Mouse (Mus musculus): ENCODE measurements around the gene Vmn2r82.
"Not testable (repeated sequence)": the region's sequence is repeated elsewhere in the genome, so short reads cannot be mapped to it uniquely, and the experiment has no call there.

Gene Vmn2r82

DNA sequence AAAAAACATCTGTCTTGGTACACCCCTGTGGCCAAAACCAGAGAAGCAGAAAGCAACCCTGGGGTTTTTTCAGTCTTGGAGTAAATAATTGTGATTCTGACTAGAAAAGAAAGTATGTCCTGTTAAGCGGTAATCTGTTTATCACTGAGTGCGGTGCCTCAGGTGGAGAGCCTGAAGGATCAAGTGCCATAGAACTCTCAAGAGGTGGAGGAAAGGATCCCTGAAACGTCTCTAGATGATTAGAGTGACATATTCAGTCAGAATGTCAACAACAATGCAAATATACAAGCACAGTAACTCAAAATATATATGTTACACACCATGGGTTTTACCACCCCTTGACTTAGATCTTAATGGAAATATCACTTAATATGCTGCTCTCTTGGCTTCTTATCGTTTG is at the start of gene Vmn2r82:
TSS of gene Vmn2r82 (plus strand) at position 301 of the 400 bp plus-strand sequence.
- DNase-seq (ENCODE audit: low spot score in 2 of 2): not testable (repeated sequence)

DNA sequence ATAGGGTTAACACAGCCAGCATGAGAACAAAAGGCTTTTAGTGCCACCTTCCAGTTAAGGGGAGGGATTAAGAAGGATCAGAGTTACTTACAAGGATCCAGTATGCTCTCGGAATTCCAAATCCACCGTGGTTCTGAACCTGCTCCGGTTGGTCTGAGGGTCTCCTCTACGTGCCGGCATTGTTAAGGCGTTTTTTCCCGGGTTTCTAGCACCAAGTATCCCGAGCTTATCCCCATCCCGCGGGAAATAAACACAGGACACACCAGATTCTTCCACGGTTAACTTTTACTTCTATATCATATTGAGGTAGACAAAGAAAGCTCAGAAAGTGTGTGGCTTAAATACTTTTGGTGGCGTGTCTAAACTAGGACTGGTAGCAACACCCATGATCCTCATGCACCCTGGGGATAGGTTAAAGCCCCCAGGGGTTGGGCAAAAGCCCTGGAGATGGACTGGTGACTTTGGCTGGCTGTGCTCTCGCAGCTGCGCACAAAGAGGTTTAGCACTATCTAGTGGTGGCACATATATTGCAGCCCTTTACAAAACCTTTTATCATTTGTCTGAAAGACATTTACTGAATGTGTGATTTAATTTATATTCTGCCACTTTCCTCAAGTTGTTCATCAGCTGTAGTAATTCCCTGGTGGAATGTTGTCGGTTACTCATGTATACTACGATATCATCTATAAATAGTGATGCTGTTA is 34.1 kb upstream of the Vmn2r82 start:
- not testable (repeated sequence) for DNase-seq (ENCODE audit: low spot score in 2 of 2)

DNA sequence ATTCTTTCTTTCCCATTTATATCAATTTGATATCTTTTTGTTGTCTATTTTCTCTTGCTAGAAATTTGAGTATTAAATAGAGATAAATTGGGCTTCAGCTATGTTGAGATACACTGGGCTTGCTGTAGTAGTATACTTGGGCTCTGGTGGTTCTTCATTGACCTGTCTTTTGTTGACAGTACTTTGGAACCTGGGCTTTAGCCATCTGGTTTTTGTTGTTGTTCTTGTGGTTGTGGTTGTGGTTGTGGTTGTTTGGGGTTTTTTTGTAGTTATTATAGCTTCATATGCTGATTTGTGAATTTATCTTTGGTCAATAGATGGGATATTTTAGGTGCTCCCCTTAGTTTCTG is 33.6 kb upstream of the Vmn2r82 start:
- no peak for DNase-seq (ENCODE audit: low spot score in 2 of 2)

DNA sequence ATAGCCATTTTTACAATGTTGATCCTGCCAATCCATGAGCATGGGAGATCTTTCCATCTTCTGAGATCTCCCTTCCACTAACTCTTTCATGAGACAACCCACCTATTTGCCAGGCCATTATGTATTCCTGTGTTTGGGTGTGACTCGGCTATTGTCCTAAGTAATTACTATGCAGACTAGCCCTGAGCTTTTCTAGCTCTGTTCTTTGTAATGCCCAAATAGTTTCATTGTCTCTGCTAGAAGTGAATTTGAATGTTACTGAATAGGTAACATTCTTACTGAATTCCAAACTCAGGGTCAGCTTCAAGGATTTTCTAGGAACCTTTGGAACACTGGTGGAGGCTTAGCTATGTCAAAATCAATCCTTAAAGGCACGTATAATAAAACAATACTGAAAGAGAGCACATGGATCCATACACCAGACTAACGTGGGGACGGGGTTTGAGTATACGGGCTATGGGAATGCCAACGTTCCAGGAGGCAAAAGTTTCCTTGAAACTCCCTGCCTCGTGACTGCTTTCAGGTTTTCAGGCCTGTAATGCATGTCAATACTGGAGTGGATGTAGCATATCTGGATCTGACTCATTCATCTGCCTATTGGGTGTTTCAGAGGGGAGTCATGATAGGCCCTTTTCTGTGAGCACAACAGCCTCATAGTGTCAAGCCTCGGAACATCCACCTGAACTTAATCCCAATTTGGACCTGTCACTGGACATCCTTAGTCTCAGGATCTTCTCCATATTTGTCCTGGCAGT is 43.8 kb downstream of the Vmn2r82 start:
- not testable (repeated sequence) for DNase-seq (ENCODE audit: low spot score in 2 of 2)

DNA sequence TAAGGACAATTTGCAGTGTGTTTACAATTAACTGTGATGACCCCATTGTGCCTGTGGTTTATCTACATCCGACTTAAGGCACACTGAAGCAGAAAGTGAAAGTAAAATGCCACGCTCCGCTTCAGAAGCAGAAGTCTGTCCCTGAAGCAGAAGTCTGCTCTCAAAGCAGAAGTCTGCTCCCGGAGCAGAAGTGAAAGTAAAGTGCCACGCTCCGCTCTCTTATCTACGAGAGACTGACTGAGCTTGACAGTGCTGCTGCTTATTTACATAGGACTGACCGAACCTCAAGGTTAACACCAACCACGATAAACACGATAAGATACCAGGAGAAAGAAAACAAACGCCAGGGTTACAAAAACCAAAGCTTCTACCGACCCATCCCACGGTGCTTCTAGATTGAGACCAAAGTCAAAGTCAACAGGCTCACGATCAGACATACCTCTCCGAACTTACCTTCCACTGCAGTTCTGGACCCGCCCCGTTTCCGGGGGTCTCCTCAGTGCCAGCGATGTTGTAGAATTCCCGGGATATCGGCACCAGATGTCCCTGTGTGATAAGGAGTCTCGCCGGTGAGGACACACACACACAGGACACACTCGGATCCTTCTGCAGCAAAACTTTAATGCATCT is 60.9 kb downstream of the Vmn2r82 start:
- DNase-seq (ENCODE audit: low spot score in 2 of 2): peak; percentile 23 to 24

DNA sequence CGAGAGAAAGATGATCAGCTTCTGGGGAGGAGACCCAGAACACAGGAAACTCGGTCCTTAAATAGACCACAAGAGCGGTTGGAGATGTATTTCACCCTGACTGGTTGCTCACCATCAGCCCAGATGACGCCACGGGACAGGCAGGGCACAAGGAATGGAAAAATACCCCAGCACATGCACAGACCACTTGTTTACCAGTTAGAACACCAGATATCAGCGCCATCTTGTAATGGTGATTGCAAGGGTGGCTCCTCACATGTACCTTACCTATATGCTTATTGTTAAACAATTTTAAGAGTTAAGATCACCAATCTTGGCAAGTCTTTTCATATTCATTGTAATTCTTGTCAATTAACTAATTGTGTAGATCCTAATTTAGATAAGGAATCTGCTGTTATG is 61.5 kb downstream of the Vmn2r82 start:
- DNase-seq (ENCODE audit: low spot score in 2 of 2): not testable (repeated sequence)

DNA sequence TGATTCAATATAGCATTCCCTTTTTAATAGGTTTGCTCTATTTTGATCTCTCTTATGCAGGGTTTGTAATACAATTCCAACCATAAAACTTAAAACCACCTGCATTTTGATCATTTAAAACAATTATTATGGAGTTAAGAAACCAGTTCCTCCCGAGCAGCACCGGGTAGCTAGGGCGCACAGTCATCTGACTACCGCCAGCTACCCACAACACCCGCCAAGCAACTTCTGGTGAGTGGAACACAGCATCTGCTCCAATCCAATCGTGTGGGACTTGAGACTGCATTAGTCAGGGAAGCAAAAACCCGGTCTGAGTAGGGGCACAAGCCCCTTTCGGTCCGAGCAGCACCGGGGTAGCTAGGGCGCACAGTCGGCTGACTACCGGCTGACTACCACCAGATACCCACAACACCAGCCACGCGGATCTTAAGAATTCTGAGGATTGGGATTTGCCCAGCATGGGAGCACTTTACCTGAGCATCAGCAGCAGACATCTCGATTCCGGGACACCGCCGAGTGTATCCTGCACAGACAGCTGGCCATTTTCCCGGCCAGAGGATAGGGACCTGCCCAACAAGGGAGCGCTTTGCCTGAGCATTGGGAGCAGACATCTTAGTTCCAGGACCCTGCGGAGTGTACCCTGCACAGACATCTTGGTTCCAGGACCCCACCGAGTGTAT is 79.0 kb downstream of the Vmn2r82 start:
- not testable (repeated sequence) for DNase-seq (ENCODE audit: low spot score in 2 of 2)

All from heart, adult 9 months (tissue).